Mouse (Mus musculus) heart, postnatal 0 days (tissue): ENCODE results near the gene Sf3b3. TPM values are rescaled to one million over a fixed set of nuclear protein-coding genes. Genes with fewer than 3 reads are reported as not detected.
A peak's percentile ranks its signal among the peaks of the same experiment; 100 is the strongest.

ENCODE experiments used
- ATAC-seq: fragments of 200-750 bp; cut with Nextera tagmentation; 2 replicates; pipeline ENCODE4 v1.8.0; 2017; ENCODE audit warnings: low read depth, moderate number of reproducible peaks, moderate library complexity; ENCODE audit not compliant: insufficient read depth
- DNase-seq: peaks from one replicate; pipeline ENCODE4 v3.0.0-alpha.2; 2016; ENCODE audit warnings: low spot score
- H3K27ac ChIP-seq: fragments of 300-500 bp; sonication (generic); 2 replicates; pipeline ENCODE4 v1.5.1; 2014; ENCODE audit warnings: low read depth, mild to moderate bottlenecking
- H3K27me3 ChIP-seq: fragments of 300-500 bp; sonication (generic); 2 replicates; pipeline ENCODE4 v1.6.1; 2014; ENCODE audit warnings: low read length, mixed read lengths; ENCODE audit not compliant: control insufficient read depth, insufficient read depth
- H3K36me3 ChIP-seq: fragments of 300-500 bp; sonication (generic); replicated peaks from 2 replicates; pipeline ENCODE4 v1.6.1; 2014; ENCODE audit warnings: low read length, mixed read lengths; ENCODE audit not compliant: control insufficient read depth, insufficient read depth
- H3K4me1 ChIP-seq: fragments of 300-500 bp; sonication (generic); 2 replicates; pipeline ENCODE4 v1.6.1; 2014; ENCODE audit warnings: antibody characterized with exemption; ENCODE audit not compliant: control insufficient read depth, insufficient read depth
- H3K4me2 ChIP-seq: fragments of 300-500 bp; sonication (generic); 2 replicates; pipeline ENCODE4 v1.6.1; 2014; ENCODE audit warnings: low read depth, mild to moderate bottlenecking, low read length, moderate library complexity
- H3K4me3 ChIP-seq: fragments of 300-500 bp; sonication (generic); 2 replicates; pipeline ENCODE4 v1.5.1; 2014; ENCODE audit warnings: low read depth, low read length
- H3K9ac ChIP-seq: fragments of 300-500 bp; sonication (generic); replicated peaks from 2 replicates; pipeline ENCODE4 v1.6.1; 2014; ENCODE audit warnings: low read depth, low read length, mixed read lengths
- H3K9me3 ChIP-seq: fragments of 300-500 bp; sonication (generic); replicated peaks from 2 replicates; pipeline ENCODE4 v1.6.1; 2016; ENCODE audit warnings: low read length; ENCODE audit not compliant: control insufficient read depth
- CTCF ChIP-seq: IDR thresholded peaks from 2 replicates; pipeline ENCODE4 v1.5.1; 2016; ENCODE audit warnings: antibody characterized with exemption, control low read depth, low read depth
- EP300 ChIP-seq: IDR thresholded peaks from 2 replicates; pipeline ENCODE4 v1.6.1; 2016; ENCODE audit warnings: antibody characterized with exemption, low read depth
- WGBS: fragments of 180-500 bp; shearing (Covaris S2); extraction: QIAGEN DNeasy Blood & Tissue Kit; methylation state at CpG from one replicate; pipeline ENCODE4 v1.1.7; 2014; 5-methylcytosine and 5-hydroxymethylcytosine counted together
- polyA plus RNA-seq: library from polyadenylated mRNA; unstranded; fragments of >200 nt; fragmentation: Nextera tagmentation; extraction: Ambion mirVana; gene quantifications from 2 replicates; pipeline ENCODE4 v1.2.1, GENCODE M21; 2015
- total RNA-seq: library from RNA; depleted of rRNA; stranded (reverse); fragments of >200 nt; gene quantifications from 2 replicates; pipeline ENCODE4 v1.2.3, GENCODE M21; 2014; ENCODE audit warnings: low replicate concordance

Gene Sf3b3
- total and polyA plus RNA-seq, 2 experiments from 2014 or later = 32.9 to 47.3 TPM

- Histone ChIP-seq H3K9ac (no peak overlapping the region), H3K4me3 (no peak overlapping the region), H3K4me1 (no peaks in the 10 kb centered on the region), H3K36me3 (peaks cover 64% of the 10 kb centered on the region), H3K27ac (peak overlapping the region; percentile 18; the same call in 1 of the 2 replicates), H3K4me2 (no peak overlapping the region), H3K9me3 (no peaks in the 10 kb centered on the region), H3K27me3 (no peaks in the 10 kb centered on the region)
- 83% methylated on average over 7 of the region's 7 CpGs for WGBS
- ATAC-seq (no peak), DNase-seq (no peak)
- TF ChIP-seq CTCF (no peak), EP300 (no peak)
Measured at GRCm38 (mm10) chr8:110810481-110811065, 36.0 kb downstream of the Sf3b3 start.

GRCm38 (mm10) chr8:110809831-110810230, 36.8 kb downstream of the Sf3b3 start:
- 20% methylated on average over 2 of the region's 2 CpGs for WGBS
- Histone ChIP-seq H3K4me1 (no peaks in the 10 kb centered on the region), H3K27me3 (no peaks in the 10 kb centered on the region), H3K4me3 (no peak overlapping the region), H3K9me3 (no peaks in the 10 kb centered on the region), H3K4me2 (no peak overlapping the region), H3K27ac (peak overlapping the region; percentile 18; the same call in 1 of the 2 replicates), H3K9ac (no peak overlapping the region), H3K36me3 (peaks cover 57% of the 10 kb centered on the region)
- DNase-seq (no peak), ATAC-seq (no peak)
- TF ChIP-seq EP300 (no peak), CTCF (no peak)

DNA sequence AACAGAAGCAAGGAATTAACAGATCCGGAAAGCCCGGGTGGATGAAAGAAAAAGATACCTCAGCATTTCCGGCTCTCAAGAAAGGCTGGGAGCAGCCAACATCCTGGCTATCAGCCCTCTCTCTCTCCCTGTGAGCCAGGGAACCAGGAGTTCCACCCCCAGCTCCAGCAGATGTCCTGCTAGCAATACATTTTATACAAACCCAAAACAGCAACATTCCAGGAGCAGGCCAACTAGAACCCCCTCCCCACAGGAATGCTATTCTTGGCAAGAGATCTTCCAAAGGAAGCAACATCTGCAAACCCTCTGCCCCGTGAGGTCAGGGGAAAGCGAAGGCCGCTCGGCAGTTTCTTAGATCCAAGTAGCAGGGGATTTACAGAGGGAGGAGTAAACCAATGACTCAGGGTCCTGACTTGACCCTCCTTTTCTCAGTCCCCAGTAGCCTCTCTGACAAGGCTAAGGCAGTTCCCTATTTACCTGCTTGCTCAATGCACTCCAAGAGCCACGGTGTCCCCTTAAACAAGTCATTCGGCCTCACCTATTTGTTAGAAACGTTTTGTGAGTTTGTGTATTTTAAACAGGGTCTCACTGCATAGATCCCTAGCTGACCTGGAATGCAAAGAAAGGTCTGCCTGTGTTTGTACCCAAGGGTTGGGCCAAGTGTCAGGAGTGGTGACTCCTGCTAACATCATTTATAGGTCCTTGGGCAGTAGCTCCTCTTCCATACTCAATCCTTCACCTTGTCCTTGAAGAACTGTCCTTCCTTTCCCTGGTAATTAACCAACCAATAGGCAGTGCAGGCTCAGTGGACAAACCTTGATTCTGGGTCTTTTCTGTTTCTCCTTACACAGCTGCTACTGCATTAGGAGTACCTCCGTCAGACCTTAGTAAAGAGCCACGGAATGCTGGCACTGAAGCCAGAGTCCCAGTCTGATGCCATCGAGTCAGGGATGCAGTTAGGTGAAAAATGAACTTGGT, 37.8 kb downstream of the Sf3b3 start:
- H3K9me3 ChIP-seq = no peaks in the 10 kb centered on the region
- H3K4me2 ChIP-seq = no peak overlapping the region
- H3K27me3 ChIP-seq = no peaks in the 10 kb centered on the region
- ATAC-seq (peak; percentile 69), DNase-seq (peak; percentile 49)
- H3K27ac ChIP-seq = peak overlapping the region; percentile 39
- no peak overlapping the region for H3K4me3 ChIP-seq
- H3K36me3 ChIP-seq = peaks cover 46% of the 10 kb centered on the region
- TF ChIP-seq CTCF (no peak), EP300 (no peak)
- no peaks in the 10 kb centered on the region for H3K4me1 ChIP-seq
- WGBS = 44% methylated on average over 13 of the region's 13 CpGs
- no peak overlapping the region for H3K9ac ChIP-seq

GRCm38 (mm10) chr8:110806146-110806545, 40.4 kb downstream of the Sf3b3 start:
- Histone ChIP-seq H3K36me3 (peaks cover 20% of the 10 kb centered on the region), H3K9me3 (no peaks in the 10 kb centered on the region), H3K27me3 (no peaks in the 10 kb centered on the region), H3K4me2 (no peak overlapping the region), H3K4me1 (no peaks in the 10 kb centered on the region), H3K4me3 (no peak overlapping the region), H3K9ac (no peak overlapping the region), H3K27ac (no peak overlapping the region; the same call in 1 of the 2 replicates)
- no peak for ATAC-seq
- DNase-seq = no peak
- TF ChIP-seq CTCF (no peak), EP300 (no peak)
- WGBS = 85% methylated on average over 1 of the region's 1 CpGs

- no peak within 1 kb of the TSS for H3K4me3 ChIP-seq
- 27% methylated on average over 12 of the region's 12 CpGs for WGBS
Measured at GRCm38 (mm10) chr8:110805669-110806068, 40.9 kb downstream of the Sf3b3 start, which contains the start of gene Il34. TSS of gene Il34 (minus strand) at chr8:110805924.

More at GRCm38 (mm10) chr8:110805669-110806068, 40.9 kb downstream of the Sf3b3 start, which contains the start of gene Il34:
- Histone ChIP-seq H3K27me3 (no peaks in the 10 kb centered on the region), H3K9me3 (no peaks in the 10 kb centered on the region), H3K36me3 (peaks cover 15% of the 10 kb centered on the region), H3K4me1 (no peaks in the 10 kb centered on the region), H3K9ac (no peak within 1 kb of the TSS), H3K27ac (no peak within 1 kb of the TSS; the same call in 1 of the 2 replicates), H3K4me2 (0 out of 2 replicates have a peak within 1 kb of the TSS, but pooled peaks have one; percentile 14)
- ATAC-seq (no peak), DNase-seq (no peak)
- TF ChIP-seq EP300 = no peak
- no peak for TF ChIP-seq CTCF
